Mouse (Mus musculus): ENCODE data around the gene Tstd3.

GRCm38 (mm10) chr4:21786268-21786667 is 19.3 kb upstream of the Tstd3 start:
- TF ChIP-seq CTCF (IDR thresholded peaks at IDR 0.05; ENCODE audit: borderline replicate concordance, extremely low read depth, insufficient read depth, insufficient read length): no peak
- no peak for TF ChIP-seq POLR2A (IDR thresholded peaks at IDR 0.05; ENCODE audit: borderline replicate concordance, extremely low read depth, insufficient read depth, insufficient read length, poor library complexity, severe bottlenecking)
